Mouse (Mus musculus): ENCODE measurements around the gene Safb2.
A peak's percentile ranks its signal among the peaks of the same experiment; 100 is the strongest.
"Not testable (repeated sequence)": the region's sequence is repeated elsewhere in the genome, so short reads cannot be mapped to it uniquely, and the experiment has no call there.

Gene Safb2

DNA sequence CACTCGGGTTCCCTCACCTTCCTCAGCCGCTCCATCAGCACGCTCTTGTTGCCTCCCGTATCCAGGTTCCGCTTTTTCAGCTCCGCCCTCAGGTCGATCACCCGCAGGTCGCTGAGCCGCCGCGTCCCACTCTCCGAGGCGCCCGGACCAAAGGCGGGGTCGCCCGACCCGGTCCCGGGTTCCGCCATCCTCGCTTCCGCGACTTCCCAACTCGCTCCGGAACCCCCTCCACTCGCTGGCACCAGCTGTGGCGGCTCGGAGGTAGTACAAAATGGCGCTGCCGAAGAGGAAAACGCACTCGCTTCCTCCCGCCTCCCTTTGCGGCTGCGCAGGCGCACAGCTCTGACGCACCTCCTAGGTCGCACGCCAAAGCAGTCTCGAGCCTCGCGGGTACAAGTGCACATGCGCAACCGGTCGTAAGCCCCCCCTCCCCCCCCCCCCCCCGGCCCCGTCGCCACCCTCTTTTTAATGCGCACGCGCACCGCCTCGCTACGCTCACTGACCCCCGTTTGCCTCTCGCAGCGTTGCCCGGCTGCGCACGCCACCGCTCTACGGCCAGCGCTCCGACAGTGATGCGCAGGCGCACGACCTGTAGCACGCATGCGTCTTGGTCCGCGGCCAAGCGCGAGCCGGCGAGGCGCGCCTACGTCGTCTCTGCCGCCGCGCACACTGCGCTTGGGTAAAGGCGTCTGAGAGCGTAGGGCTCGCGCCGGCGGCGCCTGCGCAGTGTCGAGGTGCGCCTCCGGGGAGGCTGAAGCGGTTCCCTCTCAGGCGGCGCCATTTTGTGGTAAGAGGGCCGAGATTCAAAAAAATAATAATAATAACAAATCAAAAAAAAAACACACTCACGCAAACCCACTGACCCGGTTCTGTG lies at the start of gene Safb2, which contains the start of gene Safb:
TSS of gene Safb2 (minus strand) at position 329 of the 874 bp plus-strand sequence.
TSS of gene Safb (plus strand) at position 569 of the 874 bp plus-strand sequence.
- ATAC-seq (ENCODE audit: insufficient number of reproducible peaks, low FRiP score, low TSS enrichment): peak; percentile 77

DNA sequence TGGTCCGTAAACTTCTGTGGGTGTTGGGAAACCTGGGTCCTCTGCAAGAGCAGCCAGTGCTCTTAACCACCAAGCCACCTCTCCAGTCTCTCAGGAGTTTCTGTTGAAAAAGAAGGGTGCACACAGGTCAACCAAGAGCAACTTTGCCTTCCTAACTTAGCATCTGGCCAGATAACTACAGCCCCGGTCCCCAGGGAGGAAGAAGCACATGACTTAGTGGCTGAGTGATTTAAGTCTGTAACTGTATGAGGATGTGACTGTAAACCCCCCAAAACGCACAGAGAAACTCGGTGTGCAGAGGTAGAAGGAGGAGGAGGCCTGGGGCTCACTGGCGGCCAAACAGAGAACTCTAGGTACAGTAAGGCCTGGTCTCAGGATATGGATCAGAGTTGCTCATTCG lies 49.6 kb upstream of the Safb2 start:
- no peak for ATAC-seq (ENCODE audit: insufficient number of reproducible peaks, low FRiP score, low TSS enrichment)

DNA sequence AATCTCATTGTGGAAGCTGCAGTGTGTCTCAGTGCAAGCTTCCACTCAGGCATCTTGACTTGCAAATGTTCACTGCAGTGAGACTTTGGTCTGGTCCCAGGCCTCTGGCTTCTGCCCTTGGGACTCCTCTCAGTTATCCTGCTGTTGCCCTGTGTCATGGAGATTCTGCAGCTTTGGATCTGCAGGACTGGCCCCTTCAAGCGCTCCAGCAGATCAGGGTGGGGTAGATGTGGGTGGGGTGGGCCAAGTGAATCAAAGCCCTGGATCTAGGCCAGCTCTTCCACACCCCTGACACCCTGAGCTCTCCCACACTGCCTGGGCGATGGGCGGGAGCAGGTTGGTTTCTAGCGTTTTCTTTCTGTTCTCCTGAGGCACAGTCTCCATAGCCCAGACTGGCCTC lies 47.4 kb upstream of the Safb2 start:
- no peak for ATAC-seq (ENCODE audit: insufficient number of reproducible peaks, low FRiP score, low TSS enrichment)

DNA sequence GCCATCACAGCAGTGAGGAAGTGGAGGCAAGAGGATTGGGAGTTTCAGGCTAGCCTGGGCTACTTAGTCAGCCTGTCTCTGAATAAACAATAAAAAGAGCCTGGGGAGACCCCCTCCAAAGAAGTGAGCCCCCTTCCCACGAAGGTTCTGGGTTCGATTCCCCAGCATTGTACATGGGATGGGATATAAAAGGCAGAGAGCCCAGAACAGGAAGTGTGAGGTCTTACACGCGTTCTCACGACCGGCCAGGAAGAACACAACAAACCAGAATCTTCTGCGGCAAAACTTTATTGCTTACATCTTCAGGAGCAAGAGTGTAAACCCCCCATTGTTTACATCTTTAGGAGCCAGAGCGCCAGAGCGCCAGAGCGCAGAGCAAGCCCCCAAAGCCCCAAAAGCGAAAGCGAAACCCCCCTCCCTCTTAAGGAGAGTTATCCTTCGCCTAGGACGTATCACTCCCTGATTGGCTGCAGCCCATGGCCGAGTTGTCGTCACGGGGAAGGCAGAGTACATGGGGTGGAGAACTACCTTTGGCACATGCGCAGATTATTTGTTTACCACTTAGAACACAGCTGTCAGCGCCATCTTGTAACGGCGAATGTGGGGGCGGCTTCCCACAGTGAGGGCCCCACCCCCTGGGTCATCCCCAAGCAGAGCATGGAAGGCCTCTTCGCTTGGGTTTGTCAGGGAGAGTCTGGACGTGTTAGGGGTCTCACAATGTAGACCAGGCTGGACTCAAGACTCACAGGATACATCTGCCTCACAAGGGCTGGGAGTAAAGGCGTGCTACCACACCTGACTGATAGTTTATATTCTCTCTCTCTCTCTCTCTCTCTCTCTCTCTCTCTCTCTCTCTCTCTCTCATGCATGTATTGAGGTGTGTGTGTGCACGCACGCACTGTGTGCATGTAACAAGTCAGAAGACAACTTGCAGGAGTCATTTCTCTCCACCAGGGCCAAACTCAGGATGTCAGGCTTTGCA lies 45.7 kb upstream of the Safb2 start:
- not testable (repeated sequence) for ATAC-seq (ENCODE audit: insufficient number of reproducible peaks, low FRiP score, low TSS enrichment)

DNA sequence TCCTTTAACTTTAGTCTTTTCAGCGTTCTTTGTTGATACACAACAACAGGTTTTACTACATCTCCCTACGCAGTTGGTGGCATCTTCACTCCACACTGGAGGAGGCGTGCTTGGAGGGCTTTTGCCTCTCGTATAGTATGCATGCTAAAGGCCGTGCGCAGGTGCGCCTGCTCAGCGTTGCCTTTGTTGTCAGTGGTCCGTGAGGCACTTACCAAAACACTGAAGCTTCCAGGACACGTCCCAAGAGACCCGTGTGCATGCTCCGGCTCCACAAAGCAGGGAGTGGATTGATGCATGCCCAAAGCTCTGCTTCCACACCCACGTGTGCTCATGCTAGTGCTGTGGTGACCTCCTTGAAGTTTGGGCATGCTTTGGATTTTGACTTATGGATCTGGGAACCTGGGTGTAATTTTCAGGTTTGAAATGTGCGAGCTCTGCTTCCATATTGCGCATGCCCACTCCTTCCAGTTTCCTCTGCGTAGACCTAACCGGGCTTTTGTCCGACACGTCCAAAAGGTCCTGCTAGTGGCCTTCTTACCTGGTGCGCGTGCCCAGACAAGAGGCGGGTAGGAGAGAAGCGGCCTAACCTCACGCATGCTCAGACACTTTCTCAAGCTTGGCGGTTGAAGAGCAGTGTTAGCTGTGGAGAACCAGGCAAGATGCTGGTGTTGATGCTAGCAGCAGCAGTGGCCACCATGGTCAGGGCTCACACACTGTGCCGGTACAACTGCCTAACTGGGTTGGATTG lies 43.3 kb upstream of the Safb2 start, which contains the start of gene Catsperd:
TSS of gene Catsperd (plus strand) at position 614 of the 748 bp plus-strand sequence.
- ATAC-seq (ENCODE audit: insufficient number of reproducible peaks, low FRiP score, low TSS enrichment): no peak

DNA sequence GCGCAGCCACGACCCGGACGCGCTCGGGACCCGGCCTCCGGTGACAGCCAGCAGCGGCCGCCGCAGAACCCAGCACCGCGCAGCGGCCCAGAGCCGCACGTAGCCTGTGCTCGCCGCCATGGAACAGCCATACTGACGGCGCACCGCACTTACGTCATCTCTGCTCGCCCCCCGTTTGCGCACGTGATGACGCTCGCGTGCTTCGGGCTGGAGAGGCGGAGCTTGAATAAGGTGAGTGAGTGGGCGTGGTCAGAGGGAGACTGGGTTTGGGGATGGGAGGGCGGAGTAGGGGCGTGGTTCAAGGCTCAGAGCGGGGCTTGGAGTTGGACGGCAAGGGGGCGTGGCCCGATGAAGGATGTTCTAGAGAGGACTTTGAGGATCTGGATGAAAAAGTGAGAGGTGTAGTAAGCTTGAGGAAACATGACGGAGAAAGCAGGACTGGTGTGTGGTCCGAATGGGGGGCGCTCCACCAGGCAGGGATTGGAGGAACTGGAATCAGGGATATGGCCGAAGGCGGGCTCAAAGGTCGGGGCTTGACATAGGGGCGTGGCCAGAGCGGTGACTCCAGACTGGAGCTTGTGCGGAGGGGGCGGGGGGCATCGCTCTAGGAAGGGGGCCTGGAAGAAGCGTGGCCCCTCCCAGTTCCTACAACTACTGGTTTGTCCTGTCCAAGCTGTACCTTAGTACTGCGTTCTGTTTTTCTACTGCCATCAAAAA lies 42.5 kb upstream of the Safb2 start, which contains the start of gene Lonp1:
TSS of gene Lonp1 (minus strand) at position 134 of the 717 bp plus-strand sequence.
- peak; percentile 83 for ATAC-seq (ENCODE audit: insufficient number of reproducible peaks, low FRiP score, low TSS enrichment)

DNA sequence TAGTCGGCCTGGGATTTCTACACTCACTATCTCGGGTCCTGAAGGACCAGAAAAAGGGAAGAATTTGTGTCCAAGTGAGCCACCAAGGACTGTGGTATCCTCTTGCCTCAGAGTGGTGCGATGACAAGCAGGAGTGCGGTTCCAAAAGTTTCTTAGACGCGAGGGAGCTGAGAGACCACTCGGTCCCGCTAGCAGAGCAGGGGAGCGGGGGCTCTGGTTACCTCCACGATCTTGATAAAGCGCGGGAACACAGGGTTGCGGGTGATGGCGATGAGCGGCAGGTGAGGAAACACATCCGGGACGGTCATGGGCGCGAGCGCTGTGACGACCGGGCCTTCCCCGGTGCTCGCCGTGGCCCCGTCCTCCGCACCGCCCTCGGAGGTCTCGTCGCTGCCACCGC lies 41.9 kb upstream of the Safb2 start:
- 0 out of 2 replicates have a peak, but pooled peaks have one; percentile 3 for ATAC-seq (ENCODE audit: insufficient number of reproducible peaks, low FRiP score, low TSS enrichment)

DNA sequence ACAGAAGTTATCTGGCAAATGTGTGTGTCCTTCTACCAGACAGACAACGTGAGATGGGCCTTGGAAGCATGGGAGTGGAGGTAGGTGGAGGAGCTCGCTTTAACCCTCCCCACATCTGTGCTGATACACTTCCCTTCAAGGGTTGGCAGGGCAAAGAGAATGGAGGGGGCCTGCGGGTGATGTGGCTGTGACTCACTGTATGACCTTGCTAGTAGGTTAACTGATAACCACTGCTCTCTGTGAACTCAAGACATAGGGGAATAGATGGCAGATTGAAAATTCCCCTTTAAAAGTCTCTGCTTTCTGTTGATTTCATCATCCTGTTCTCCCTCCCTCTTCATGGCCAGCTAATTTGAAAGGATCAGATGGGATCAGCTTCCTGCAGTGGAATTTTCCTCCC lies 41.1 kb upstream of the Safb2 start:
- ATAC-seq (ENCODE audit: insufficient number of reproducible peaks, low FRiP score, low TSS enrichment): no peak

DNA sequence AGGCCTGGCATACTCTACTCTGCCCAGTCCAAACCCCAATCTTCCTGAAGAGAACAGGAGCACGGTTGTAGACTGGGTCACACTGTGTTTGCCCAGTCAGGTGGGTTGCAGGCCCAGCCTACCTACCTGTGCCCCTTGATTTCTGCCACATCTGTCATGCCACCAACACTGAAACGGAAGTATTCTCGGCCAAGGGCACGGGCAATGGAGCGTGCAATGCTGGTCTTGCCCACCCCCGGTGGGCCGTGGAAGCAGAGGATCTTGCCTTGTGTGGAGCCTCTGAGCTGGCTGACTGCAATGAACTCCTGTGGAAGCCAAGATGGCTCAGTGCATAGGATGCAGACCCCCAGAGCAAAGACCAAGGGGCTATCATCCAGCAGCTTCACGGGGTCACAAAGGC lies 33.2 kb upstream of the Safb2 start:
- ATAC-seq (ENCODE audit: insufficient number of reproducible peaks, low FRiP score, low TSS enrichment): no peak

DNA sequence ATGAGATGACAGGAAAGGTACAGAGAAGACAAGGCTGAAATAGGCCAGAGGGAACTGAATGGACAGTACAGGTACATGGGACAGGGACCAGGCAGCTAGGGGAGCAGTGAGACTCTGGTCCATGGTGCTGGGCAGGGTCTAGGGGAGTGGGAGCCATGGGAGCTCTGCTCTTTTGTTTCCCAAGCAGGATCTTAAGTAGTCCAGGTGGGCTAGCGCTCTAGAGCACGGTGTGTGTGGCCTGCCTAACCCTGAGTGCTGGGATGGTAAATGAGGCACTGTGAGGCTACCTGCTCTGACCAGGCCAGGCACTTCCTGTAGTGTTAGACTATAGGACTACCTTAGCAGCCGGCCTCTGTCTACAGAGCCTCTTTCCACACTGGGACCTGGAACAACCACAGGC lies 32.3 kb upstream of the Safb2 start:
- ATAC-seq (ENCODE audit: insufficient number of reproducible peaks, low FRiP score, low TSS enrichment): no peak

DNA sequence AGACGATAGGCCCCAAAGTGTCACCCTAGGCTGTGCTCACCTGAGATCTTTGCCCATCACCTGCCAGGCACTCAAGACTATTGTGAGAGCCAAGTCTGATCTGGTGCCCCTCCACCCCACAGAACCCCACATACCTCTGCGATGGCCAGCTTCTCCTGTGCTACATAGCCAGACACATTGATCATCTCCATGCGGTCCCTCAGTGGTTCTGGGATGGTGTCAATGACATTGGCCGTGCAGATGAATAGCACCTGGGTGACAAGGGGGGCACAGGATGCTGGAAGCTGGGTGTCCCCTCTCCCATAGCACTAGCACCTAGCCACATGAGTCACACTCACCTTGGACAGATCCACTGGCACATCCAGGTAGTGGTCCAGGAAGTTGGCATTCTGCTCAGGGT lies 31.4 kb upstream of the Safb2 start:
- no peak for ATAC-seq (ENCODE audit: insufficient number of reproducible peaks, low FRiP score, low TSS enrichment)

DNA sequence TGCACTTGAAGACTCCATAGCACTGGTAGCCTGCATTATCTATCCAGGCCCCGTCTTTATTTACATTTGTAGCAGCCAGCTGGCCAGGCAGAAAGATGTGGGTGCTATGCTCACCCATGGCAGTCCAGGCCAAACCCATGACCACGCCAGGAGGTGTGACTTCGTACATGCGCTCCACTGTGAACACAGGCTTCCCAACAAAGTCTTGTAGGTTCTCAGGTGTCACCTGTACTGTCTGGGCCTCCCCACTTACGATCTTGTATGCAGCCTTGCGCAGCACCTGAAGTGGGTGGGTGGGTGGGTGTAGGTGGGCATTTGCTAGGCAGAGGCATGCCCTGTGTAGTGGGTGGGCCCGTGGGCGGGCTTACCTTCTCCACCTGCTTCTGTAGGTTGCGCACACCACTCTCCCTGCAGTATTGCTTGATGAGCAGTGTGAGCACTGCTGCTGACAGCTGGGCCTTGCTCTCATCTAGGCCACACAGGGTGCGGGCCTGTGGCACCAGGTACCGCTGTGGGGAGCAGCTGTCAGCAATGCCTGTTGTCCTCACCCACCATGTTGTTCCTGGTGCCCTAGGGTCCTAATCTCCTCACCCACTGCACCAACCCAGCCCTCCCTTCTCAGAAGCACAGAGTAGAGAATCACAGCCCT lies 30.9 kb upstream of the Safb2 start:
- no peak for ATAC-seq (ENCODE audit: insufficient number of reproducible peaks, low FRiP score, low TSS enrichment)

DNA sequence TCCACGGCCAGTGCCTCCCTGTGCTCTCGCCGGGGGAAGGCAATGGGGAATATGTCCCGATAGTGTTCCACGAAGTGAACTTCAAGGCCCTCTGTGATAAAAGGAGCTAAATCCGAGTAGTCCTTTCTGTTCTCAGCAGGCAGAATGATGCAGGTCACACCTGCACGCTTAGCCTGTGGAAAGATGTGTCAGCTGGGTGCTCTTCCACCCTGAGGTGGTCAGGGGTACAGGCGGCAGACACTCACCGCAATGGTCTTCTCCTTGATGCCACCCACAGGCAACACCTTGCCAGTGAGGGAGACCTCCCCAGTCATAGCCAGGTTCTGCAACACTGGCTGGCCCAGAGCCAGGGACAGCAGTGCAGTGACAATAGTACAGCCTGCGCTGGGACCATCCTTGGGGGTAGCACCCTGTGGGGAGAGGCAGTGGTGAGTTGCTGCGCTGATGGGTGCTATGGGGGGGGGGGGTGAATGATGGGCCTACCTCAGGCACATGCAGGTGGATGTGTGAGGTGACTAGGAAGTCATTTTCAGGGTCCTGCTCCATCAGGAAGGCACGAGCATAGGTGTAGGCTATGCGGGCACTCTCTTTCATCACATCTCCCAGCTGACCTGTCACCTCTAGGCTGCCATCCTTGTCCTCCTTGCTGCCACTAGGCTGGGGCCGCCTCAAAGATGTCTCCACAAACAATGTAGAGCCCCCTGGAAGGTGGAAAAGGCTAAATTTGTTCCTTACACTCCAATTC lies 30.2 kb upstream of the Safb2 start:
- ATAC-seq (ENCODE audit: insufficient number of reproducible peaks, low FRiP score, low TSS enrichment): no peak

DNA sequence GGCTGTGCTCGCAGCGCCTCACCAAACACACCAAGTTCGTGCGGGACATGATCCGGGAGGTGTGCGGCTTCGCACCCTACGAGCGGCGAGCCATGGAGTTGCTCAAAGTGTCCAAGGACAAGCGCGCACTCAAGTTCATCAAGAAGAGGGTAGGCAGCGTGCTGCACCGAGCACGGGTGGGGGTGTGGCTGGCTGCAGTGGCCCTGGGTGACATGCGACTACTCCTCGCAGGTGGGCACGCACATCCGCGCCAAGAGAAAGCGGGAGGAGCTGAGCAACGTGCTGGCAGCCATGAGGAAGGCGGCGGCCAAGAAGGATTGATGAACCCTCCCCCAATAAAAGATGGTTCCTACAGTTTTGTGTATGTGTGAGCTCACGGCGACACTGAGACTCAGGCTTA lies 29.5 kb upstream of the Safb2 start:
- ATAC-seq (ENCODE audit: insufficient number of reproducible peaks, low FRiP score, low TSS enrichment): not testable (repeated sequence)

DNA sequence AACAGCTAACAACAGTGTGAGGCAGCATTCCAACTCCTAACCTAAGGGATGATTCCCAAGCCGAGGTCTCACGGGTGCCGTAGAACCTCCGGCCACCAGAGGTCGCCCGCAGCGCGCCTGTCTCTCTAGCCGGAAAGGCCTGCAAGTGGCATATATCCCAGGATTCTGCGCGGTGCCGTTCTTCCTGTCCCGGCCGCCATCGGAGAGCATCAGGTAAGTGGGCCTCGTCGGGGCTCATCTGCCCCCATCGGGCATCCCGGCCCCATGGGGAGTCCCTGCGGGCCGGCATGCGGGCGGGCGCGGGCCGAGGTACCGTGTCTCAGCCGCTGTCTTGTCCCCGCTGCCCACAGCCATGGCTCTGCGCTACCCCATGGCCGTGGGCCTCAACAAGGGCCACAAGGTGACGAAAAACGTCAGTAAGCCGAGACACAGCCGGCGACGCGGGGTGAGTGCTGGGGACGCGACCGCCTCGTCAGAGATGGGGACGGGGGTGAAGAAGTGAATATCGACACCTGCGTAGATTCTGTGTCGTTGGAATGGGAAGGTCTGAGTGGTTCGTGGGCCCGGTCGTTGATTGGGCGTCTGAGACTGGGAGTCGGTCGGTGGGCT lies 29.0 kb upstream of the Safb2 start, which contains the start of gene Rpl36:
TSS of gene Rpl36 (plus strand) at position 181 of the 609 bp plus-strand sequence.
- ATAC-seq (ENCODE audit: insufficient number of reproducible peaks, low FRiP score, low TSS enrichment): peak; percentile 45; the same call in 1 of the 2 replicates

DNA sequence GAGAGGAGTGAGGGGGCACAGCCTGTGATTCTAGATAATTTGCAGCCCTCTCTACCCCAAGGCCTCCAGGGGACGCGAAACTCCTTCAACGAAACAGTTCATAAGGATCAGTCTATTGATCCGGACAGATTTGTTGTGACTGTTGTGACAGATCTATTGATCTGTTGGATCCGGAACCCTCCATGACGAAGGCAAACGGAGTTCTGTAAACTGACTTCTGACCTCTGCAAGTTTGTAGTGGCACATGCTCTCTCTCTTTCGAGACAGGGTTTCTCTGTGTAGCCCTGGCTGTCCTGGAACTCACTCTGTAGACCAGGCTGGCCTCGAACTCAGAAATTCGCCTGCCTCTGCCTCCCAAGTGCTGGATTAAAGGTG lies 28.2 kb upstream of the Safb2 start:
- ATAC-seq (ENCODE audit: insufficient number of reproducible peaks, low FRiP score, low TSS enrichment): not testable (repeated sequence)

DNA sequence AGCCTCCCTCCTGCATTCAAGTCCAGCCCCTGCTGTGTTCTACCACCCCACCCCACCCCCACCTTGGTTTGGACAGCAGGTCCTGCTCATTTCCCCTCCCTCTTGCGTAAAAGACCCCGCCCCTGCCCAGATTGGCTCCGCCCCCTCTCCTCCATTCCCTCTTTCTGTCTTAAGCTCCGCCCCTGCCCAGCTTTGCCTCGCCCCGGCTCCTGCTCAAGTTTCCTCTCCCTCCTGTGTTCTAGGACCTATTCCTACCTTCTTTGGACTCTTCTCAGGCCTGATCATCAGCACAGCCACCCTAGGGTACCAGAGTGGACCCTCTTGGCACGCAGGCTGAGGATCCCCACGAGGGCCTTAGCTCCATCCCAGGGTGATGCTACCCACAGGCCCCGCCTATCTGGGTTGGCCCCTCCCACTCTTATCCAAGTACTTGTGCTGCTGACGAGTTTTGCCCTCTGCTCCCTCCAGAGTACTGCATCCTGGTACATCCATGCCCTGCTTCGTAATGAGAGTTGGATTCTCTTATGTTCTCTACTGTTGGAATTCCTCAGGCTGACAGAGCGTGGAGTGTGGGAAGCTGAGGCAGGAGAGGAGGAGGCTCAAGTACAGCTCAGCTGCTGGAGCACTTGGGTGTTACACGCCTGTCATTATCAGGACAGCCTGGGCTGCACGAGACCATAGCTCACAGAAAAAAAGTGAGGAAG lies 27.6 kb upstream of the Safb2 start:
- no peak for ATAC-seq (ENCODE audit: insufficient number of reproducible peaks, low FRiP score, low TSS enrichment)
